20 mouse cellular contexts compared by ENCODE assay signal in the genomic region with DNA sequence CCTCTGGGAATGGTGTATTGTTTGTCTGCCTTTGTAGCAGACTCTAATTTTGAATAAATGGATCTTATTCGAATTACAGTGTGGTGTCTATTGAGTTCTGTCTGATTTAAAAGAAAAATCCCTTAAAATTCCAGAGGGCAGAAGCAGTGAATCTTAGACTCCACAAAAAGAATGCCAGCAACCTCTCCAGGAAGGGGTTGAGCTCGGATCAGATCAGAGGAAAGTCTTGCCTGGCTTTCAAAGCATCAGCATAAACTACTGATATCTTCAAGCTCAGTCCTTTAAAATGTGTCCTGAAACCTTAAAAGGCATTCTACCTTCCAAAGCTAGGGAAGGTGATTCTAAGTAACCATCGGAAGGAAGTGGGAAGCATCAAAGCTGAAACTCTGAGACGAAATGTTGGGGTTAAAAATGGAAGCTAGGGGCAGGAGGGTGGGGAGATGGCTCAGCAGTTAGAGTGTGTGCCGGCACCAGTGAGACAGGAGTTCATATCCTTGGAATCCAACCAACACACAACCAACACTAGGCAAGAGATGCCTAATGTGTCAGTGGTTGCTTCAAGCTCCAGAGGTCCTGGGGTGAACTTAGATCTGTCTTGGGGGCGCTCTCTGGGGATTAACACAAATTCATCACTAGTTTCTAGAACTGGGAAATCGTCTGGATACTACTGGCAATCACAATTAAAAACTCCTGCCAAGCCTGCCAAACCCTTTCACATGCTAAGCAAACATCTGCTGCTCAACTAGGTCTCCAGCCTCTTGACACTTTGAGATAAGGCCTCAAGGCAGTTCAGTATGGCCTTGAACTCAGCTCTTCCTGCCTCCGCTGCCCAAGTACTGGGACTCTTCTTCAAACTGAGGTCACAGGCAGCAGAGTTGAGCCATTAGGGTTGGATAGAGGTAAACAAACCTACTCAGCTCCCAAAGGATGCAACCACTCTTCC. TPM values are rescaled to one million over a fixed set of nuclear protein-coding genes. Genes with fewer than 3 reads are reported as not detected.
"Had no signal": no experiment of that assay in that cellular context is flagged by ENCODE, and none has a peak within 500 bp of the region (broad histone marks: within the 10 kb centered on the region; RNA-seq: fewer than 3 reads in every experiment).

No protein-coding gene starts in this region.

- H3K4me2 ChIP-seq: limb, embryonic 15.5 days; neural tube, embryonic 13.5 days had no signal

- DNase-seq: kidney, adult 11 months; kidney, postnatal 14 days; layer of hippocampus, postnatal 36 days; lung, adult 2 months; lung, postnatal 36 days; right cerebral cortex, adult 18-20 months; right cerebral cortex, postnatal 25 days; thymus, postnatal 4 days had no signal

- H3K4me1 ChIP-seq: neural tube, embryonic 13.5 days had no signal

- H3K4me3 ChIP-seq: limb, embryonic 15.5 days; midbrain, embryonic 10.5 days; neural tube, embryonic 13.5 days had no signal

- H3K9me3 ChIP-seq: limb, embryonic 15.5 days; midbrain, embryonic 10.5 days; neural tube, embryonic 13.5 days had no signal

- H3K27me3 ChIP-seq: limb, embryonic 15.5 days; neural tube, embryonic 13.5 days had no signal

- H3K36me3 ChIP-seq: limb, embryonic 15.5 days; midbrain, embryonic 10.5 days; neural tube, embryonic 13.5 days had no signal

- H3K9ac ChIP-seq: limb, embryonic 15.5 days; neural tube, embryonic 13.5 days had no signal

- ATAC-seq: lung, postnatal 0 days; midbrain, embryonic 16.5 days had no signal

- H3K27ac ChIP-seq: limb, embryonic 15.5 days; midbrain, embryonic 10.5 days; neural tube, embryonic 13.5 days; stomach, postnatal 0 days had no signal

RNA-seq across cellular contexts. Expression of gene Il10, which starts 5.5 kb away (rescaled TPM):
- total RNA-seq: layer of hippocampus, postnatal 36 days; left cerebral cortex, adult 8-10 months; left cerebral cortex, postnatal 25 days had no signal
- polyA plus RNA-seq: intestine, embryonic 14.5 days; kidney, embryonic 14.5 days; limb, embryonic 11.5 days; limb, embryonic 15.5 days; lung, adult 2 months; lung, postnatal 0 days; midbrain, embryonic 10.5 days; midbrain, embryonic 16.5 days; neural tube, embryonic 13.5 days; small intestine, adult 2 months; stomach, postnatal 0 days had no signal
